Mouse (Mus musculus) kidney, adult 18-20 months (tissue): ENCODE results near the gene Phf23.
A peak's percentile ranks its signal among the peaks of the same experiment; 100 is the strongest.
"Not testable (repeated sequence)": the region's sequence is repeated elsewhere in the genome, so short reads cannot be mapped to it uniquely, and the experiment has no call there.

Source experiments
- DNase-seq: peaks from one replicate; pipeline ENCODE4 v3.0.0; 2021

Phf23 gene

GRCm38 (mm10) chr11:70001159-70001558 lies 5.6 kb downstream of the Phf23 start:
- no peak for DNase-seq

- no peak for DNase-seq
These were observed 6.3 kb downstream of the Phf23 start for GRCm38 (mm10) chr11:70001865-70002264.

GRCm38 (mm10) chr11:70002471-70002870 lies 6.9 kb downstream of the Phf23 start:
- no peak for DNase-seq

- DNase-seq, result no peak
These were observed 9.9 kb downstream of the Phf23 start for GRCm38 (mm10) chr11:70005521-70005920.

- no peak for DNase-seq
These were observed 14.5 kb downstream of the Phf23 start for GRCm38 (mm10) chr11:70010033-70010432.

GRCm38 (mm10) chr11:70010548-70010947 lies 15.0 kb downstream of the Phf23 start:
- no peak for DNase-seq

- DNase-seq, result no peak
These were observed 15.4 kb downstream of the Phf23 start for GRCm38 (mm10) chr11:70010961-70011360.

GRCm38 (mm10) chr11:70012931-70013330 lies 17.4 kb downstream of the Phf23 start:
- DNase-seq, result no peak

- DNase-seq, result no peak
These were observed 17.8 kb downstream of the Phf23 start for GRCm38 (mm10) chr11:70013408-70013807.

GRCm38 (mm10) chr11:70014051-70014450 lies 18.5 kb downstream of the Phf23 start:
- no peak for DNase-seq

- peak; percentile 92 for DNase-seq
These were observed 19.4 kb downstream of the Phf23 start, which contains the start of gene Acadvl for GRCm38 (mm10) chr11:70014880-70015558. TSS of gene Acadvl (minus strand) at chr11:70015411.

GRCm38 (mm10) chr11:70015677-70016076 lies 20.1 kb downstream of the Phf23 start:
- DNase-seq, result no peak

- DNase-seq, result not testable (repeated sequence)
These were observed 20.6 kb downstream of the Phf23 start for GRCm38 (mm10) chr11:70016177-70016576.

- no peak for DNase-seq
These were observed 21.1 kb downstream of the Phf23 start, which contains the start of gene Dlg4 for GRCm38 (mm10) chr11:70016669-70017068. TSS of gene Dlg4 (plus strand) at chr11:70016942.

- DNase-seq, result no peak
These were observed 21.7 kb downstream of the Phf23 start for GRCm38 (mm10) chr11:70017199-70017767.

GRCm38 (mm10) chr11:70018131-70018990 lies 22.8 kb downstream of the Phf23 start:
- DNase-seq, result no peak

- no peak for DNase-seq
These were observed 24.0 kb downstream of the Phf23 start for GRCm38 (mm10) chr11:70019495-70020021.

GRCm38 (mm10) chr11:70020022-70020631 lies 24.6 kb downstream of the Phf23 start:
- no peak for DNase-seq

- peak; percentile 75 for DNase-seq
These were observed 25.2 kb downstream of the Phf23 start for GRCm38 (mm10) chr11:70020731-70021263.

- peak; percentile 96 for DNase-seq
These were observed 25.9 kb downstream of the Phf23 start for GRCm38 (mm10) chr11:70021264-70022132.

- no peak for DNase-seq
These were observed 28.0 kb downstream of the Phf23 start for GRCm38 (mm10) chr11:70023481-70024150.
